Mouse (Mus musculus) embryonic fibroblast, embryonic 13.5 days (primary cell): ENCODE data around the gene Ch25h. TPM values are rescaled to one million over a fixed set of nuclear protein-coding genes. Genes with fewer than 3 reads are reported as not detected.
A peak's percentile ranks its signal among the peaks of the same experiment; 100 is the strongest.

Experiments used
- H3K27ac ChIP-seq: 2 replicates; pipeline ENCODE4 v1.5.1; 2012; ENCODE audit warnings: low read length, control low read depth, inconsistent platforms; ENCODE audit not compliant: insufficient read depth
- H3K4me1 ChIP-seq: 2 replicates; pipeline ENCODE4 v1.6.1; 2011; ENCODE audit warnings: low read length; ENCODE audit not compliant: control insufficient read depth, insufficient read depth
- H3K4me3 ChIP-seq: 2 replicates; pipeline ENCODE4 v1.5.1; 2011; ENCODE audit warnings: mild to moderate bottlenecking, control low read depth, low read length; ENCODE audit not compliant: insufficient read depth
- CTCF ChIP-seq: IDR thresholded peaks from 2 replicates; pipeline ENCODE4 v1.5.1; 2011; ENCODE audit warnings: mild to moderate bottlenecking, control low read depth, low read length, moderate library complexity, borderline replicate concordance; ENCODE audit not compliant: insufficient read depth
- POLR2A ChIP-seq: IDR thresholded peaks from 2 replicates; pipeline ENCODE4 v1.6.1; 2011; ENCODE audit warnings: low read depth, mild to moderate bottlenecking, control low read depth, low read length, moderate library complexity
- polyA plus RNA-seq: library from polyadenylated mRNA; stranded (reverse); fragments of >200 nt; gene quantifications from 2 replicates; pipeline ENCODE4 v1.2.4, GENCODE M21; 2011; ENCODE audit warnings: low read depth; ENCODE audit not compliant: missing spikeins, insufficient read length

Ch25h gene
- polyA plus RNA-seq, 1 experiment: 15.2 TPM

DNA sequence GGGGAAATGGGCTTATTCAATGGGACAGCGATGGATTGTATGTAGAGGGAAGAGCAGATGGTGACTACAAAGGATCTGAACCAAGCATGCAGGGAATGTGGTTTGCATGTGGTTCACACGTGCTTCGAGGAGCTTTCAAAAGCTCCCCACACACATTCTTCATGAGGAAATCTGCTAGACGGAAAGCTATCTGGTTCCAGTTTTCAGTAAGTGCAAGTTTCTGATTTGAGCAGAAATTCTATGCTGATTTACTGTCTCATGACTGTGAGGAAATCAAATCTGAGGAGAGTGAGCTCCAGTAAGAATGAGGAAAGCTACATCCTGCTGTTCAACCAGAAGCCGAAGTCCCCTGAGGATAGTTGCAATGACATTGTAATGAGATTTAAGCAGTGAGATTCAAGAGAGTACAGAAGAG lies 39.8 kb downstream of the Ch25h start:
- Histone ChIP-seq H3K4me3 (no peak overlapping the region), H3K27ac (peak overlapping the region; percentile 98), H3K4me1 (peaks cover 6% of the 10 kb centered on the region)
- no peak for TF ChIP-seq POLR2A
- no peak for TF ChIP-seq CTCF

DNA sequence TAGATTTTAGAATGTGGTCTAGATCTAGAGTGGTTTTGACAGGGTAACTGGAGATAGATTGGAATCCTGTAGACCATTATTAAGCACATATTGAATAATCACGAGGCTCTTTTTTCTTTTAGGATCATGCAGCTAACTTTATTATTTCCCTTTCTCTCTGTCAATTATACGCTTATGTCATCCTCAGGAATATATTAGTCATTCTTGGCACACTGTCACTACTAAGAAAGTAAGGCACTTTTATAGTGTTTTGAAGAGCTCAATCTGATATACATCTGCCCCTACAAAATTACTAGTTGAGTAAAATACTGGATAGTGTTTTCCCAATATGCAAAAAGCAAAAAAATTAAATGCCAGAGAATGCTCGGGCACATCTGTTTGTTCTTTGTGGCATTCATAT lies 43.6 kb downstream of the Ch25h start:
- H3K4me3 ChIP-seq: no peak overlapping the region
- peaks cover 6% of the 10 kb centered on the region for H3K4me1 ChIP-seq
- TF ChIP-seq POLR2A (no peak), CTCF (no peak)
- H3K27ac ChIP-seq: no peak overlapping the region

DNA sequence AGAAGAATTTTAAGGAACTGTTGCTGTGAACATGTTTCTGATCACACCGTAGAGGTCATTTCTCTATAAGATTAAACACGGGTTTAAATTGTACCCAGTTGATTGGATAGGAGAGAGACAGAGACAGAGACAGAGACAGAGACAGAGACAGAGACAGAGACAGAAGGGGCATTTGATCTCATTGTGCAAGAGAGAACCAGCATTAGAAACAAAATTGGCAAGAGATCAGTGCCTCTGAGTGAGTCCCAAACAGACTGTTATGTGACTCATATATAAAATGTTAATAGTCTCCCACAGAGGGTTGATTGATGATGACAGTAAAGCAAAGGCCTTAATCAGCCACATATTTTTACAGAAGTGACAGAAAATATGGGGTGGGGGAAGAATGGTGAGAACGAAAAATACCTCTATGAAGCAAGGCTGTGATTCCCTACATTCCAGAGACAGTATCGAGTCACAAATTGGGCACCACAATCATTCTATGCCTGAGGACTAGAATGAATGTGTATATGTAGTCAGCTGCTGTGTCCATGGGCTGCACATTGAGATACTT lies 51.1 kb downstream of the Ch25h start:
- Histone ChIP-seq H3K4me1 (peaks cover 2% of the 10 kb centered on the region; the same call in 1 of the 2 replicates), H3K27ac (peak overlapping the region; percentile 41; the same call in 1 of the 2 replicates), H3K4me3 (no peak overlapping the region)
- TF ChIP-seq CTCF (no peak), POLR2A (no peak)

Other genes starting within 250 kb of the Ch25h start
- 5,580 and 7,205 TPM in 2 replicates for gene Acta2, start 219.6 kb downstream of the Ch25h start, polyA plus RNA-seq
- 27.9 and 32.2 TPM in 2 replicates for gene Fas, start 184.5 kb downstream of the Ch25h start, polyA plus RNA-seq
- 66.0 and 68.3 TPM in 2 replicates for gene Lipa, start 52.3 kb upstream of the Ch25h start, polyA plus RNA-seq
- 13.2 and 17.6 TPM in 2 replicates for gene Ifit2, start 75.5 kb upstream of the Ch25h start, polyA plus RNA-seq
- gene Ifit3, start 108.4 kb upstream of the Ch25h start, polyA plus RNA-seq: 11.6 and 15.3 TPM in 2 replicates
- 0.40 and 0.48 TPM in 2 replicates for gene Ifit1bl1, start 126.8 kb upstream of the Ch25h start, polyA plus RNA-seq
- 3.4 and 3.6 TPM in 2 replicates for gene Ifit3b, start 132.8 kb upstream of the Ch25h start, polyA plus RNA-seq
- gene Ifit1bl2, start 165.6 kb upstream of the Ch25h start, polyA plus RNA-seq: 0.27 and 0.51 TPM in 2 replicates
- gene Ifit1, start 165.7 kb upstream of the Ch25h start, polyA plus RNA-seq: 13.3 and 15.6 TPM in 2 replicates